Mouse (Mus musculus) liver, embryonic 16.5 days (tissue): ENCODE data around the gene Snrpc. TPM values are rescaled to one million over a fixed set of nuclear protein-coding genes. Genes with fewer than 3 reads are reported as not detected.

ENCODE experiments used
- ATAC-seq: fragments of 200-750 bp; cut with Nextera tagmentation; 2 replicates; pipeline ENCODE4 v1.8.0; 2017; ENCODE audit warnings: low read depth, mild to moderate bottlenecking, moderate number of reproducible peaks, moderate library complexity
- H3K27ac ChIP-seq: fragments of 300-500 bp; sonication (generic); 2 replicates; pipeline ENCODE4 v1.5.1; 2014; ENCODE audit warnings: mild to moderate bottlenecking, low read length
- H3K27me3 ChIP-seq: fragments of 300-500 bp; sonication (generic); 2 replicates; pipeline ENCODE4 v1.6.1; 2014; ENCODE audit warnings: low read depth, low read length, mixed read lengths; ENCODE audit not compliant: control insufficient read depth, insufficient read depth
- H3K36me3 ChIP-seq: fragments of 300-500 bp; sonication (generic); 2 replicates; pipeline ENCODE4 v1.6.1; 2014; ENCODE audit warnings: mild to moderate bottlenecking; ENCODE audit not compliant: control insufficient read depth, insufficient read depth
- H3K4me1 ChIP-seq: fragments of 300-500 bp; sonication (generic); 2 replicates; pipeline ENCODE4 v1.6.1; 2014; ENCODE audit warnings: low read depth, low read length, mixed read lengths; ENCODE audit not compliant: control insufficient read depth
- H3K4me2 ChIP-seq: fragments of 300-500 bp; sonication (generic); 2 replicates; pipeline ENCODE4 v1.6.1; 2014; ENCODE audit warnings: low read depth, low read length, mixed read lengths
- H3K4me3 ChIP-seq: fragments of 300-500 bp; sonication (generic); 2 replicates; pipeline ENCODE4 v1.5.1; 2014; ENCODE audit warnings: low read depth, mild to moderate bottlenecking, low read length
- H3K9ac ChIP-seq: fragments of 300-500 bp; sonication (generic); 2 replicates; pipeline ENCODE4 v1.6.1; 2014; ENCODE audit warnings: low read depth, low read length
- H3K9me3 ChIP-seq: fragments of 300-500 bp; sonication (generic); replicated peaks from 2 replicates; pipeline ENCODE4 v1.6.1; 2016; ENCODE audit warnings: low read length; ENCODE audit not compliant: control insufficient read depth
- WGBS: fragments of 180-500 bp; shearing (Covaris S2); extraction: QIAGEN DNeasy Blood & Tissue Kit; methylation state at CpG from one replicate; pipeline ENCODE4 v1.1.7; 2014; ENCODE audit not compliant: insufficient replicate concordance; 5-methylcytosine and 5-hydroxymethylcytosine counted together
- polyA plus RNA-seq: library from polyadenylated mRNA; unstranded; fragments of >200 nt; fragmentation: Nextera tagmentation; extraction: Ambion mirVana; gene quantifications from 2 replicates; pipeline ENCODE4 v1.2.1, GENCODE M21; 2015

Gene Snrpc
- polyA plus RNA-seq, 1 experiment from 2014 or later: 105 TPM

GRCm38 (mm10) chr17:27873583-27873982, 35.6 kb downstream of the Snrpc start:
- Histone ChIP-seq H3K4me2 (no peak overlapping the region), H3K36me3 (no peaks in the 10 kb centered on the region), H3K4me3 (no peak overlapping the region), H3K27me3 (no peaks in the 10 kb centered on the region), H3K9me3 (no peaks in the 10 kb centered on the region), H3K4me1 (peaks cover 18% of the 10 kb centered on the region), H3K27ac (no peak overlapping the region), H3K9ac (no peak overlapping the region)
- no peak for ATAC-seq
- WGBS: 69% methylated on average over 3 of the region's 3 CpGs

- H3K4me2 ChIP-seq: peak overlapping the region; percentile 33
- H3K27ac ChIP-seq: peak overlapping the region; percentile 50; the same call in 1 of the 2 replicates
- 19% methylated on average over 5 of the region's 5 CpGs for WGBS
- peak overlapping the region; percentile 14; the same call in 1 of the 2 replicates for H3K4me3 ChIP-seq
- peaks cover 3% of the 10 kb centered on the region; the same call in 1 of the 2 replicates for H3K36me3 ChIP-seq
- no peaks in the 10 kb centered on the region for H3K27me3 ChIP-seq
- H3K4me1 ChIP-seq: peaks cover 18% of the 10 kb centered on the region
- peak; percentile 89 for ATAC-seq
- no peaks in the 10 kb centered on the region for H3K9me3 ChIP-seq
- no peak overlapping the region; the same call in 1 of the 2 replicates for H3K9ac ChIP-seq
Observed at GRCm38 (mm10) chr17:27874510-27874909, 36.6 kb downstream of the Snrpc start.

GRCm38 (mm10) chr17:27881518-27881917, 43.6 kb downstream of the Snrpc start:
- Histone ChIP-seq H3K36me3 (peaks cover 19% of the 10 kb centered on the region), H3K9me3 (no peaks in the 10 kb centered on the region), H3K27ac (no peak overlapping the region), H3K4me1 (no peaks in the 10 kb centered on the region), H3K27me3 (no peaks in the 10 kb centered on the region), H3K4me3 (no peak overlapping the region), H3K4me2 (no peak overlapping the region), H3K9ac (no peak overlapping the region)
- ATAC-seq: no peak
- WGBS: 73% methylated on average over 11 of the region's 11 CpGs

GRCm38 (mm10) chr17:27883129-27883528, 45.2 kb downstream of the Snrpc start:
- Histone ChIP-seq H3K9ac (no peak overlapping the region), H3K27ac (no peak overlapping the region), H3K4me2 (no peak overlapping the region), H3K27me3 (no peaks in the 10 kb centered on the region), H3K4me1 (no peaks in the 10 kb centered on the region), H3K4me3 (no peak overlapping the region), H3K9me3 (no peaks in the 10 kb centered on the region), H3K36me3 (peaks cover 19% of the 10 kb centered on the region)
- no peak for ATAC-seq
- WGBS: 76% methylated on average over 8 of the region's 8 CpGs

GRCm38 (mm10) chr17:27883994-27884393, 46.0 kb downstream of the Snrpc start:
- peaks cover 18% of the 10 kb centered on the region for H3K36me3 ChIP-seq
- 78% methylated on average over 6 of the region's 6 CpGs for WGBS

GRCm38 (mm10) chr17:27886499-27887210, 48.7 kb downstream of the Snrpc start:
- no peak for ATAC-seq
- no peaks in the 10 kb centered on the region for H3K27me3 ChIP-seq
- H3K27ac ChIP-seq: no peak overlapping the region
- no peaks in the 10 kb centered on the region for H3K9me3 ChIP-seq
- 78% methylated on average over 19 of the region's 19 CpGs for WGBS
- peaks cover 12% of the 10 kb centered on the region for H3K36me3 ChIP-seq
- H3K4me3 ChIP-seq: no peak overlapping the region
- no peak overlapping the region for H3K4me2 ChIP-seq
- no peaks in the 10 kb centered on the region for H3K4me1 ChIP-seq
- H3K9ac ChIP-seq: no peak overlapping the region

More at GRCm38 (mm10) chr17:27883994-27884393, 46.0 kb downstream of the Snrpc start:
- Histone ChIP-seq H3K4me3 (no peak overlapping the region), H3K4me2 (no peak overlapping the region), H3K27me3 (no peaks in the 10 kb centered on the region), H3K27ac (no peak overlapping the region), H3K9ac (no peak overlapping the region), H3K4me1 (no peaks in the 10 kb centered on the region), H3K9me3 (no peaks in the 10 kb centered on the region)
- ATAC-seq: no peak

Other genes with a start within 250 kb of the Snrpc start
- 19.2 and 20.5 TPM in 2 replicates for gene Nudt3, start 214.7 kb upstream of the Snrpc start, polyA plus RNA-seq
- gene RPS10-NUDT3, start 202.9 kb upstream of the Snrpc start, polyA plus RNA-seq: not detected in 2 replicates
- 432 and 472 TPM in 2 replicates for gene Rps10, start 201.5 kb upstream of the Snrpc start, polyA plus RNA-seq
- gene Pacsin1, start 182.6 kb upstream of the Snrpc start, polyA plus RNA-seq: 0.22 and 0.26 TPM in 2 replicates
- gene Spdef, start 109.2 kb upstream of the Snrpc start, polyA plus RNA-seq: 0.12 TPM in 1 of 2 replicates, not detected in the other
- gene D17Wsu92e, start 17.5 kb upstream of the Snrpc start, polyA plus RNA-seq: 14.3 and 16.8 TPM in 2 replicates
- gene Uhrf1bp1, start 18.3 kb downstream of the Snrpc start, polyA plus RNA-seq: 2.4 and 2.5 TPM in 2 replicates
- 3.7 and 4.4 TPM in 2 replicates for gene Anks1, start 71.2 kb downstream of the Snrpc start, polyA plus RNA-seq
- gene Taf11, start 71.7 kb downstream of the Snrpc start, polyA plus RNA-seq: 20.6 and 21.3 TPM in 2 replicates
- gene Tcp11, start 242.5 kb downstream of the Snrpc start, polyA plus RNA-seq: 0.06 and 0.14 TPM in 2 replicates